Mouse (Mus musculus) fat pad, adult 2 months (tissue): ENCODE data around the gene Gm16181.
"Not testable (repeated sequence)": the region's sequence is repeated elsewhere in the genome, so short reads cannot be mapped to it uniquely, and the experiment has no call there.

ENCODE experiments used
- DNase-seq: peaks from one replicate; pipeline ENCODE4 v3.0.0-alpha.2; 2011; ENCODE audit warnings: low read depth, low spot score; ENCODE audit errors: extremely low read depth

The Gm16181 gene

DNA sequence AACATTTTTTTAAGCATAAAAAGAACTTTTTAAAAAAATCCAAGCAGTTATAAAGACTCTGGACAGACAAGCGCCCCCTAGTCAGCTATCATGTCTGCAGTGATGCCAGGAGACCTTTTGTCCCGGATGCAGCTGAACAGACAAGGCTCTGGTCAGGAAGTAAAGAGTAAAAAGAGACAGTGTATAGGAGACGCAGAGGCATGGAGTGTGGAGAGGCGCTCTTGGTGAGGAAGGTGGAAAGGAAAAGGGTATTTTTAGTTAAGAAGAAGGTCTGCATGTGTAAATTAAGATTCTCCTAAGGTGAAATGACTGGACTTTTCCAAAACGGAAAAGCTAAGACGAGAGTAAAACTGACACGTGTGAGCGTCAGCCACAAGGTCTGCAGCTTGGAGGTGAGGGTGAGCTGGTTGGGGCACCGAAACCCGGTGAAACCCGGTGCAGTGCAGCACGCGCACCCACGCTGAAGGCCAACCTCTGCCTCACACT, 6.0 kb downstream of the Gm16181 start:
- DNase-seq: no peak

GRCm38 (mm10) chr17:35231022-35231421, 10.4 kb downstream of the Gm16181 start:
- no peak for DNase-seq

DNA sequence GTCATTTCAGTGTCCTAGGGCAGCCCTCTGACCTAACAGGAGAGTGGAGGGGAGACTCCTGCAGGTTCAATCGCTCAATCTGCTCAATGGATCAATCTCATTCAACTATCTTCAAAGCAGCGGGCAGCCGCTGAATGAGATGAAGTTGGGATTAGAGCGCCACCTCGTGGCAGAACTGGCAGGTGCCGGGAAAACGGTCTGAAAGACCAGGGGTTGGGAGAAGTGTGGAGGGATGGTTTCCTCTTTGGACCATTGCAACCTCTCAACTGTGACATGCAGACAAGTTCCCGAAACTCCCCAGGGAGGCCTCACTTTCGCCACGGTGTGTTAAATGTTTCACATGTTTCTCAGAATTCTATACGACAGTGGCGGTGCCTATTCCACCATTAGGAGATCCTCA, 11.4 kb downstream of the Gm16181 start:
- DNase-seq: no peak

GRCm38 (mm10) chr17:35232659-35233058, 12.0 kb downstream of the Gm16181 start:
- DNase-seq: no peak

DNA sequence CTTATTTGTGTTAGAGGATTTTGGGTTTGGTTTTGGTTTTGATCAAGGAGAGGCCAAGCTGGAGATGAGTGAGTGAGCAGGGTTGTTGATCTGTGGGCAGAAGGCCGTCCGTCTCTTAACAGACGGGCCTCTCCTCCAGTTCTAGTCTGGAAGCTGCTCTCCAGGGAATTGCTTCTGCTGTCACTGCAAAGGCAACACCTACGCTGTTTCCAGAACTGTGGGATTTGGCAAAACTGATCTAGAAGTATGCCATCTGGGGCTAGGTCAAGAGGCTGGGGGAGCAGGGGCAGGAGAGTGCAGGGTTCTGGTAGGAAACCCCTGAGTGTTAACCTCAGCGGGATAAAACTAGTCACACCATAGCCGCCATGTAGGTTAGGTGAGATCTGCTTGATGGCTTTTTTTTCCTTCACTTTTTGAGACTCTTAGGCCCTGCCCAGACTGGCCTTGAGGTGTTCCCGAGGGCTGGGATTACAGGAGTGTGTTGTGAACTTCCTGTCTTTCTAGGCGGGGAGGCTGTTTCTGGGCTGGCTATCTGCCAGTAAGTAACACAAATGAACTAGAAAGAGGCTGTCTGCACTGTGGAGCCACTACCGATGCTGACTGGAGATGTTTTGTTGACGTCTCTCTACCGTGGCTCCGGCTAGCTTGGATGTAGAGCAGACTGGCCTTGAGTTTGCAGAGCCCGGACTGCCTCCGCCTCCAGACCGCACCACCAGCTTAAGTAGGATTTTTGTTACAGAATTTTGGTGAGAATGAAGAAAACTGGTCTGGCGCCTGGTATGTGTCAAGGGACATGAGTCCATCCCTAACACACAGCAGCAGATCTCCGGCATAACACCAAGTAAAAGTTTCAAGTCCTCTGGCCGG, 12.7 kb downstream of the Gm16181 start, which contains the start of gene Atp6v1g2:
Atp6v1g2 (plus strand) TSS at position 547 of the 867 bp plus-strand sequence.
- DNase-seq: no peak

DNA sequence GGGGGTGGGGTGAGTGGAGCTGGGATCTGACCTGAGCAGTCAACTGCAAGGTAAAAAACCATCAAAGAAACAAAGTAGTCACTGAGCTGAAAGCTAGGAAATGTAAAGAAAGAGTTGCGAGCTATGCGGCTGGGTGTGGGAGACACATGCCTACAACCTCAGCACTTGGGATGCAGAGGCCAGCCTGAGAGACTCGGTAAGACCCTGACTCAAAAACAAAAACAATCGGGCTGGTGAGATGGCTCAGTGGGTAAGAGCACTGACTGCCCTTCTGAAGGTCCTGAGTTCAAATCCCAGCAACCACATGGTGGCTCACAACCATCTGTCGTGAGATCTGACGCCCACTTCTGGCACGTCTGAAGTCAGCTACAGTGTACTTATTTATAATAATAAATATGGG, 13.5 kb downstream of the Gm16181 start:
- not testable (repeated sequence) for DNase-seq

DNA sequence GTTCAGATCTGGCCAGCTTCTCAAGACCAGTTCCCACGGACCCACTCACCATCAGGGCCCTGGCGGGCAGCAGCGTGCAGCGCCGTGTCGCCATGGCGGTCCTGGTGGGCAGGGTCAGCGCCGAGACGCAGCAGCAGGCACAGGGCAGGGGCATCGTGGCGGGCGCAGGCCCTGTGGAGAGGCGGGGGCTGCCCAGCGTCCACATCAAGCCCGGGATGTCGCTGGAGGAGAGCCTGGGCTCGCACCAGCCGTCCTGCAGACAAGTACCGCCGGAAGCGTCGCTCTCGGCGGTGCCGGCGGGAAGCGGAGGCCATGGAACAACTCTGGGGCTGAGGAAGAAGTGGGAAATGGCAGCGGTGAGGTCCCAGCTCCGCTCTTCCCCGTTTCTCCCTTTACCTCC, 14.3 kb downstream of the Gm16181 start:
- DNase-seq: no peak

DNA sequence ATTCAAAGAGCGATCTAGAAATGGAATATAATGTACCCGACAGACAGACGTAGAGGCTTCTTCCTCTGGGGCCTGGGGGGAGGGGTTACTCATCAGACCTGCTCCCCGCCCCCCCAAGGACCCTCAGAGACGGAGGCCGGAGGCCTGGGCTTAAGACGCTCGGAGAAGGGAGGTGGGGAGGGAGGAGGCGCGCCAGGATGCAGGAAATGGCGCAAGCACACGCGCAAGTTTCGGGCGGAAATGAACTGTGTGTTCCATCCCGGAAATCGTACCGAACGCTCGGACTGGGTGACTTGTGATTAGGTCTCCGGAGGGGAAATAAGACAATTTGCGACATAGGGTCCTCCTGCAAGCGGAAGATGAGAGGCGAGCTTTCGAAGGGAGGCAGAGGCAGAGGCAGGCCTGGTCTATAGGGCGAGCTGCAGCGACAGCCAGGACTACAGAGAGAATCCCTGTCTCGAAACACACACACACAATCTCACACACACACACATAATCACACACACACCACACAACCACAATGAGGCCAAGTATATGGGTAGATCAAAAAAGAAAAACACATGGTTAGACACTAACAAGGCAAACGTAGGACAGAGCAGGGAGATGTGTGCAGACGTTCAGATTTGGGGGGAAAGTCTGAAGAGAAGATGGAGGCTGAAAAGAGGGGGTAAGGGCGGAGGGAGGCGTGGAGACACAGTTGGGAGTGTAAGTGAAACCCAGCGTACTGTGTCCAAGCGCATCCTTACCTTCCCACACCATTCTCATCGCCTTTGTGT, 15.2 kb downstream of the Gm16181 start, which contains the start of gene Nfkbil1:
Nfkbil1 (minus strand) TSS at position 179 of the 776 bp plus-strand sequence.
- DNase-seq: peak; percentile 45

DNA sequence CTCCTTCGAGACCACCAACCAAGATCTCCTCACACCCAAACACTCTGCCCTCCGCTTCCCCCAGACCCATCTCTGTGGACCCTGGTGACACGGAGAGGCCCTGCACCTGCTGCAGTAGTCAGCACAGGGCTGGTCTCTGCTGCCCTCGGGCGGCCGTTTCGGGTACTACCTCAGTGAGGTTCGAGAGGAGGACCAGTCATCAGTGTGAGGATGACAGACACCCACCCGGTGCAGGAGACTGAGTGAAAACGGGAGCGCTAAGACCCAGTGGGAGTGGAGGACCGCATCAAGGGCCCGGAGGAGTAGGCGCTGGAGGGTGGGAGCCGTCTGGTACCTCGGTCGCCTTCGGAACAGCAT, 15.7 kb downstream of the Gm16181 start:
- no peak for DNase-seq

- DNase-seq: no peak
Measured at GRCm38 (mm10) chr17:35236996-35237395, 16.4 kb downstream of the Gm16181 start.

GRCm38 (mm10) chr17:35237504-35237903, 16.9 kb downstream of the Gm16181 start:
- DNase-seq: no peak

- no peak for DNase-seq
Measured at GRCm38 (mm10) chr17:35239700-35240099, 19.1 kb downstream of the Gm16181 start.

DNA sequence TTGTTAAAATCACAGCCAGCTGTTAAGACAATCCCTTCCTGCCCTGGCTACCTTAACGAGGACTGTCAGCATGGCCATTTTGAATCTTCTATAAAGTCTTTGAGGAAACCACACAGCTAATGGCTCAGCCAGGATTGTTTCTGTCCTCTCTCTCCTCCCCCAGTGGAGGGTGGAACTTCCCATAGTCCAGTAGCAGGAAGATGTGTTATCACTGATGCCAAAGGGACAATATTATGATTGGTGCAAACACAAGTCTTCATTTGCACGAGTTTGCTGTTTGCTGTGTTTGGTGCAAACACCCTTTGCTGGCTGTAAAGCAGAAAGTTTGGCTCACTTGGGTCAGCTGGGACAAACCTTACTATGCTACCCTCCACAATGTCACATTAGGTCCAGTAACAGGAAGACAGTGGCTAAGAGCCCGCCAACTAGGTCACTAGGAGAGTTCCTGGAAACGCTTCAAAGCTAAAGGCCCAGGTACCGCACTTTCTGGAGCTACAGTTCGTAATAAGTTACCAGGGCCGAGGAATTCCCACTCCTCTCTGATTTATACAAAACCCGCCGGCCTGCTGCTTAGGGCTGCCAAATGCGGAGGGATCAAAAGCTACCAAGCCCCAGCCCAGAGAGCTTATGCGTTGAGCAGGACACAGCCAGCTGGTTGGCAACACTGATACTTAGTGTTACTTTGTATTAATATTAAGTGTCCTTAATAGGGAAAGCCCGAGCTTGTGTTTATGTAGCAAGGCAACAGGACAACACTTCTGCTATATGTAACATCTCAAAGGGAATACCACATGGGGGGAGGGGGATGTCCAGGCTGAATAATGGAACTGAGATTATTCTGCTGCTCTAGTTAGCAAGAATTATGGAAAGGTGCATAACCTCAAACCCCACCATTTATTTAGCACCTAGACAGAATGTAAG, 20.0 kb downstream of the Gm16181 start:
- no peak for DNase-seq

DNA sequence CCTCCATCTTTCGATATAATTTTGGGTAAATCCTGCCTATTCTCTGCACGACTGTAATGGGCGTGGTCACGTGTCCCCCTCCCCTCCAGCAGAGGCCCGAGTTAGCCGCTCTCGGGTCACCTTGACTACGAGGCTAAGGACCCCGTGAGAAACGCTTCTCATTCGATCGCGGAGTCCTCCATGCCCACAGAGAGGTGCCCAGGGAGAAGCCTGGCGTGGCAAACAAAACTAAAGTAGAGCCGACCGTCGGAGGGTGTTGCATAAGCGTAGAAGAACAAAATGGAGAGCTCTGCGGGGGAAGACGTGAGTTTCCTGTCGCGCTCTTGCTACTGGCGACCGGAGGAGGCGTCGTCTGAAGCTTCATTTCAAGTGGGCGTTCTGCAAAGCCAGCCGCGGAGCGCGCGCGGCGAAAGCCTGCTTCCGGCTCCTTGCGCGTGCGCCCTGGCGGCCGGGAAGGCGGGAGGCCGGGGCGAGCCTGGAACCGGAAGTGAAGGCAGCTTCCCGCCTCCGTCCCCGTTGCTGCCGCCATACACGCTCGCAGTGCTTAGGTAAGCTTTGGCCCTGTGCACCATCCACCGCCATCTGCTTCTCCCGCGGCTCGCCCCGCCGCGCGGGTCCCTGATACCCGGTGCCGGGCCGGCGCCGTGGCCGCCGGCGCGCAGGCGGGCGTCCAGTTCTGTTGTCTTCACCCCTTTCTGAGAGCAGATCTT, 20.8 kb downstream of the Gm16181 start, which contains the start of gene Ddx39b:
Ddx39b (plus strand) TSS at position 442 of the 710 bp plus-strand sequence.
- peak; percentile 56 for DNase-seq

- DNase-seq: no peak
Measured at GRCm38 (mm10) chr17:35242015-35242941, 21.6 kb downstream of the Gm16181 start.

GRCm38 (mm10) chr17:35243086-35243485, 22.5 kb downstream of the Gm16181 start:
- no peak for DNase-seq

DNA sequence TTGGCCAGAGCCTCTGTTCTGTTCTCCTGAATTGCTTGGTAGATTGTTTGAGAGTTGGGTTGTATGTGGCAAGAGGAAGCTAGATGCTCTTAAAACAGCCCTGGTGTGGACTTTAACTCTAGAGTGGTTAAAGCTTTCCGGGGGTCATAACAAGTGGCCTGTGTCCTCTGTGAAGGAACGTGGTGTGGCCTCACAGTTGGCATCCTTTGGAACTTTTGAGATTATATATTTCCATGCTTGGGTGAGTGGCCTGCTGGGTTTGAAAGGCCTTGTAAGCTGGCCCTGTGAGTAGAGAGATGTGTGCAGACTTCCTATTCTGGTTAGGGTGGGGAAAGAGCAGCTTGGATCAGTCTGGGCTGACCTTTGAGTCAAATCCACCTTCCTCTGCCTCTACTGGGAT, 24.4 kb downstream of the Gm16181 start:
- DNase-seq: no peak

GRCm38 (mm10) chr17:35245731-35246623, 25.3 kb downstream of the Gm16181 start:
- no peak for DNase-seq
